Mouse (Mus musculus) liver, postnatal 0 days (tissue): ENCODE measurements around the gene Best2.

ENCODE experiments used
- CTCF ChIP-seq: sonication (generic); IDR thresholded peaks from 2 replicates; pipeline ENCODE4 v1.5.1; 2016; ENCODE audit warnings: antibody characterized with exemption, low read depth
- EP300 ChIP-seq: IDR thresholded peaks from 2 replicates; pipeline ENCODE4 v1.6.1; 2016; ENCODE audit warnings: antibody characterized with exemption, low read depth, mild to moderate bottlenecking

DNA sequence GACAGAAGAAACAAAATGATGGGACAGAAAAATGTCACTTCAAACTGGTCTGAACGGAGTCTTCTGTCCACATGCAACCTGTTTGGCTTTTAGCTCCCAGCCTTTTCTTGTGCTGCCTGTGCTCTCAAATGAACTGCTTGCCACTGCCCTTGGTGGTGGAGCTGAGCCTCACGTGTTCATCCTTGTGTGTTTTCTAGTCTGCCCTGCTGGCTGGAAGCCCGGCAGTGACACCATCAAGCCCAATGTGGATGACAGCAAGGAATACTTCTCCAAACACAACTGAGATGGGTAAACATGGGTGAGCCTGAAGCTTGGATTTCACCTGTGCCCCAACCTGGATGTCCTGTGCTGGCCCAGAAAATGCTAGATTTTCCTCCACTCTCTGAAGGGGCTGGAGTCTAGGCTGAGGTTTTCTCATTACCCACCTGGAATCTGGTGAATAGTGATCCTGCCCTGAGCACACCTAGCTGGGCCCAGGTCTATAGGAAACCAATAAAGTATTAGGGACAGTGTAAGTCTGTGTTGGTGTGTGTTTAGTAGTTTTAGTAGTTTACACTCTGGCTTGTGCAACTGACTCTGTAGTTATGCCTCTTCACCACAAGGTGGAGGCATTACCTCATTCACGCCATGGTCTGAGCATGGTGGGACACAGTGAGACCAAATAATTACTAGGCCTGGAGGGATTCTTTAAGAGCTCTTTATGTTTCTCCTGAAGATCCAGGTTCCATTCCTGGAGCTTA lies 40.4 kb downstream of the Best2 start:
- no peak for TF ChIP-seq EP300
- TF ChIP-seq CTCF: peak; percentile 97
